Mouse (Mus musculus): Measurements from ENCODE around the gene Rabgap1l. TPM values are rescaled to one million over a fixed set of nuclear protein-coding genes. Genes with fewer than 3 reads are reported as not detected.

Gene Rabgap1l
- total RNA-seq, 2 experiments from 2014 or later: 28.0 to 34.7 TPM

DNA sequence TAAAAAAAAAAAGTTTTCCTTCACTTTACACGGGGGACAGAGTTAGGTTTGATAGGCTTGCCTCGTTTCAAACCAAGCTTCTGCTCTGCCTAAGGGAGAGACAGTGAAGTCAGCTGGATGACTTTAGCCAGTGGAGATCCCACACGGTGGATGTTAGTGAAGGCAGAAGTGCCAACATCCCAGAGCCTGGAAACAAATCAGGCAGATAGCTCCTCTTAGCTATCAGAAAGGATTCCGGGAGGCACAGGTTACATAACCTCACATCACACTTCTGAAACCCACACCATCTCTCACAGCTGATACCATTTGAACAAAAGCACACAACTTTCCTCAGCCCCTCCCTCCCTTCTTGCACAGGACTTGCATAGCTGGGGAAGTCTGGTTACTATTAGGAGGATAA lies 542.2 kb downstream of the Rabgap1l start:
- DNase-seq (ENCODE audit: low spot score in 2 of 2): no peak

DNA sequence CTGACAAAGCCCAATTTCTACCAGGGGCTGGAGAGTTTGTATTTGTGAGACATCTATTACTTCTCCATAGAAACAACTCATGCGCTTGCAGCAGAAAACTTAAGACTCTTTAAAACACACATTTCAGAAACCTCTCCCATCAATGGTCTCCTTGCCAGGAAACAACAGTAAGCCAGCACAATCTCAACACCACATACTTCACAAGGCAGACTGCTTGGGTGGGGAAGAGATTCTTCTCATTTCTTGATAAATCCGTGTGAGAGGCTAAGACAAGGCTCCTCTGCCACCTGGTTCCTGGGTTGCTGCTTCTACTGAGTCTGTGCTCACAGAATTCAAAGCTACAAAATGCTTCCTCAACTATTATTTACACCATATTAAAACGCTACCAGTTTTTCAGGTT lies 543.2 kb downstream of the Rabgap1l start:
- DNase-seq (ENCODE audit: low spot score in 2 of 2): no peak

DNA sequence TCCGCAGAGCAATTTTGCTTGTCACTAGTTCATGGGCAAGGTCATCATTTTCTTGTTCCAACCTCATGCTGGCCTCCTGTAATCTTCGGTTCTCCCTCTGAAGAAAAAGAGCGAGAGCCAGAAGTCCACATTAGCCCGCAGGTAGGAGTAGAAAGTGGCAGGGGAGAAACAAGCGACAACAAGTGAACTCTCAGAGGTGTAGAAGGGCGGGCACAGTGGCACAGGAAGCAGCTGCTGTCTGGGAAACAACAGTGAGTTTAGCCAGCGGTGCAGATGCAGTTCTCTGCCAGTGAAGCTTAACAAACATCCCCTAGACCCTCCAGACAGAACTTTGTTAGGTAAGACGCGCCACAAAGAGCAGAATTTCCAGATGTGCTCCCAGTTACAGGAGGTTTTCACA lies 545.5 kb downstream of the Rabgap1l start:
- no peak for DNase-seq (ENCODE audit: low spot score in 2 of 2)

DNA sequence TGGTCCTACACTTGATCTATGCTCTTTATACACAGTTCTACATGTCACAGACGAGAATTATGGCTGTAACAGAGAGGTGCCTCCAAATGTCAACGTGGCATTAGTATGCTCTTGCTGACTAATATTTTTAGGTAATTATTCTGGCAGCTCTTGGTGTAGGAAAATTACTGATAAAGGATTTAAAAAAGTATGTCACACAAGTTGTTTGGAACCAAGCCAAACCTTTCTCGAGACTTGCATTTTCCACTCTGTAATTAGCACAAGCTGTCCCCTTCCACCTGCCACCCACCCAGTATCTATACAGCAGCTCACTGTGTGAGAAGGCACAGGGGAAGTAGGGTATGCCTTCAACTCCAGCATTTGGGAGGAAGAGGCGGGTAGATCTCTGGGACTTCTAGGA lies 546.2 kb downstream of the Rabgap1l start:
- no peak for DNase-seq (ENCODE audit: low spot score in 2 of 2)

DNA sequence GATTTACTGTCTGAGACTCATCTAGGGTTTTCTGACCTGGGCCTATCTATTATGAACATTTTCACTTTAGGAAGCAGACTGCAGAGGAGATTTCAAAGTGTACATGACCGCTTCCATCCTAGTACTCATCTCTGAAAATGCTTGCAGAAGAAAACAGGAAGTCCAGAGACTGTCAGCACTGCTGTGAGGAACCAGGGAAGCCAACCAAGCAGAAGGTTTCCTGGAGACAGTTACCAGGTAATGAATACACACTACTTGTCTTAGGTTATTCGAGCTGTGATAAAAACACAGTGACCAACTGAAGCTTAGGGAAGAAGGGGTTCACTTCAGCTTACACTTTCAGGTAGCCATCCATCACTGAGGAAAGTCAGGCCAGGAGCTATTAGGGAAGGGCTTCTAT lies 547.1 kb downstream of the Rabgap1l start:
- no peak for DNase-seq (ENCODE audit: low spot score in 2 of 2)

DNA sequence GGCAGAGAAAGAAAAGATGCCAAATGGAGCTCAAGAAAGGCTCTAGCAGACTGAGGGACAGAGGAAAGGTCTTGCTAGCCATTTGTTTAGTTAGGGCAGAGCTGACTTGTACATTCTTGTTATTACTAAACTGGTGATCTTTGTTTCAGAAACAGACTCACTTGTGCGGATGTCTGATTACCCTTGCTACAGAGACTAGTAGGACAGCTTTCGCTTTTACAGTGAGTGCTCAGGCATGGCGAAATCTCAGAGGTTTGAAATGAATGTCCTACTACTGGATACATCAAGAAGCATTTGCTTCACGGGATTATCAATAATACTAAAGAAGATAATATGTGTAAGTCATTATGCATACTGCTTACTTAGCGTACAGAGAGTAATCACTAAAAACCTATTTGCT lies 548.3 kb downstream of the Rabgap1l start:
- DNase-seq (ENCODE audit: low spot score in 2 of 2): no peak

DNA sequence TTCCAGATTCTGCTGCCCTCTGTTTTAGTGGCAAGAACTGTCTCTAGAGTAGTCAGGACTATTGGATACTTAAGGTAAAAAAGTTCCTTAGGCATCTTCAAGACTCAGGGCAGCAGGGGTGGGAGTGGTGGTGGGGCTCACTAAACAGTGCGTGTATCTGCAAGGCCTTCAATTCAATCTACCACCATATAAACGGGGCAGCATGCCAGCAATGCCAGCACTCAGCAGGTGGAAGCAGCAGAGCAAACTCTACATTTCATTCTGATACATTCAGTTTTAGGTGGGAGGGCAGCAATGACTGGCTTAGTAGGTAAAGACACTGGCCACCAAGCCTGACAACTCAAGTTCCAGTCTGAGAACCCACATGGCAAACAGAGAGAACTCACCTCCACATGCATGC lies 552.9 kb downstream of the Rabgap1l start:
- DNase-seq (ENCODE audit: low spot score in 2 of 2): no peak

DNA sequence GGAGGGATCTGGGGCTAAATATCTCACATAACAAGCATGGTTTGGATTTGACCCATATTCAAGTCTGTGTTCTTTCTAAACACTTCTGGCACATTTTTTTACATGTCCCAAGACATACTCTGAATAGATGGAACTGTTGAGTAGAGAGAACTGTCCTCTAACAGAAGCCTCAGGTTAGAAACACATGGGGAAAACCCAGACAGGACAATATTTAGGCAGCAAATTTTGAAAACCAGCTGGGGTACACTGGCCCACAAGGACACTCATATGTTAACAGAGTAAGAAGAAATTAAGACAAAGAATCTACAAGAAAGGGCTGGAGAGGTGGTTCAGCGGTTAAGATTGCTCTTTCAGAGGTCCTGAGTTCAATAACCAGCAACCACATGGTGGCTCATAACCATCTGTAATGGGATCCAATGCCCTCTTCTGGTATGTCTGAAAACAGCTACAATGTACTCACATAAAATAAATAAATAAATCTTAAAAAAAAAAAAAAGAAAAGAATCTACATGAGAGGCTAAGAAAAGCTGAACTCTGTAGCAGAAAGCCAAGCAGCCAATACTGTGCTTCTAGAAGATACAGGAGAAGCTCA lies 554.1 kb downstream of the Rabgap1l start:
- no peak for DNase-seq (ENCODE audit: low spot score in 2 of 2)

DNA sequence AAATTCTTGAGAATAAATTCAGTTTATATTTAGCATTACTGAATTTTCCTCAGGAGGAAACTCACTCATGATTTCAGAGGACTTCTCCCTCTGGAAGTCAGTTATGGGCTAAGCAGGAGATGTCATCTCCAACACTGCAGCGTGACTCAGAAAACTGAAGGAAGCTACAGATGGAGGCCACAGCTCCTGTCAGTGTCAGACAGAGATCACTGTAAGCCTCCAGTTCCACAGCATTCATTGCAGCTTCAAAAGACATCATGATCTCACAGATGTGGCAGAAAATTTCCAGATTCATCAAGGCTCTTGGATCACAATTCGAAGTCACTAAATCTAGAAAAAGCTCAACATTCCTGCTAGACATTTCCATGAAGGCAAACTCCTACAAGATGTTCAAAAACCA lies 555.0 kb downstream of the Rabgap1l start:
- DNase-seq (ENCODE audit: low spot score in 2 of 2): no peak

DNA sequence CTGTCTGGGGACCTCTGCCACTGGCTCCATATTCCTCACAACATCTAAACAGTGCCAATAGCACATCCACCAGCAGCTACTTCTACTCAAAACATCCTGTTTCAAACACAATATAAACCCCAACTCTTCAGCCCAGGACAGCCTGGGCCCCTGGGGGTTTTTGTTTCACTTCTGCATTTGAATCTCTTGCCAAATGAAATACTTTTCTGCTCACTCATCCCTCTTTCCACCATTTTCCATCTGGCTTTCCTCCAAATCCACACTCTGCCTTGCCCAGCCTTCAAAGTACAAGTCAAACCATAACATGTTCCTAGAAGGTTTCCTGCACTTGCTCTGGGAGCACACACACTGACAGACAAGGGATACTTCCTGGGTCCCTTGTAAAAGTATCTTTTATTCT lies 559.1 kb downstream of the Rabgap1l start:
- DNase-seq (ENCODE audit: low spot score in 2 of 2): no peak

DNA sequence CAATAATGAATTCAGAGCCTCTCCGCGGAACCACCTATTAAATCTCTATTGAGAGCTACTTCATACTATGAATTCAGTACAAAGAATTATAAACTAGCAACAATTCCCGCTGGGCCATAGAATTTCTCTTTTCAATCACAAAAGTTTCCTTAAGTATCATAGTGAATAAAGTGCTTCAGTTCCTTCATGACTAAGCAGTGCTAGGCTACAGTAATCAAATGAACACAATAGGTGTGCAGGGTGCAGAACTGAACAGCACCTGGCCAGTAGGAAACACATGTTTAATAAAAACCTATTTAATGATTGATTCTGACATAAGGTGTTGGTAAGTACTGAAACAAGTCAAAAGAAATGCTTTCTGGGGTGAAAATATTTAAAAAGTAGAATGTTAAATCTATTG lies 560.9 kb downstream of the Rabgap1l start:
- no peak for DNase-seq (ENCODE audit: low spot score in 2 of 2)

DNA sequence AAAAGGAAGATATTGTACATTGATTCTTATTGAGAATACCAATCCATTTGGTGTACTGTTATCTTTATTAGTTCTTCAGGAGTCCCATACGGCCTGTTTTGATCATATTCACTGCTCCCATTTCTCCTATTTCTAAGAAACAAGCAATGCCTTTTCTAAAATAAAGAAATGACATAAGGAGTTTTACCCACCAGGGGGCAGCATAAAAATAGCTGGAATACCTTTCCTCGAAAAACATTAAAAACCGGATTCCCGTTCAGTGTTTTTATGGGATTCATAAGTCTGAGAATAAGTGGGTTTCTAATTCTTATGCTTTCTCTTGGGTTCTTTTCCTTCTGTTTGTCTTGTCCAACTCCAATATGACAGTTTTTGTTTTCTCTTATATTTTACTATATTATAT lies 562.0 kb downstream of the Rabgap1l start:
- DNase-seq (ENCODE audit: low spot score in 2 of 2): no peak

DNA sequence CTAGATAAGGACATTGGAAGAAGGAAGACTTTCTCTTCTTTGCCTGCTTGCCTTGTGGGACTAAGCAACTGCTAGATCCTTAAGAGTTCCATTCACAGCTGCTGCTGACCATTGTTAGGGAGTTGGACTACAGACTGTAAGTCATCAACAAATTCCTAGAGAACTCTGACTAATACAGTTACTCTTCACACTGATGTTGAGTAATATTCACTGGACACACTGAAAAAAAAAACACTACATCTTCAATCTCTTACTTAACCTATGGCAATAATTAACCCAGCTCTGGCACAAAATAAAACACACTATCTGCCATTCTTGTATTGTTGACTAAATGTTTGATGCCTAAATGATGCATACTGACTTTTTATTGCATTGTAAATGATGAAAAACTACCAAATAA lies 565.2 kb downstream of the Rabgap1l start:
- no peak for DNase-seq (ENCODE audit: low spot score in 2 of 2)

DNA sequence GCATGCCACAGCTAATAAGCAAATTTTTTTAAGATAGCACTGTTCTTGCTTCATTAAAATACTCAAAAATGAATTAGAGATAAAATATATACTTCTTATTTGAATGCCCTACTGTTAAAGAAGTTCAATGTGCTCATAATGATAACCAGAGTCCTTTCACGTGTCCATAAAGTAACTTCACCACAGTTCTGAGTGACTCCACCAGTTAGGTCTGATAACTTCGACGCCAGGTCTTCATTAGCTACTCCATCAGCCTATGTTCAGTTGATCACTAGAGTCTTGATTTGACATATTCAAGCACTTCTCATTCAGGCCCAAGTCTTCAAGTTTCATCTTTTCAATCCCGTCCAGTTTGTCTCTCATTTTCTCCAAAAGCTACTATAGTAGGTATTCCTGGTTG lies 565.8 kb downstream of the Rabgap1l start:
- DNase-seq (ENCODE audit: low spot score in 2 of 2): no peak

DNA sequence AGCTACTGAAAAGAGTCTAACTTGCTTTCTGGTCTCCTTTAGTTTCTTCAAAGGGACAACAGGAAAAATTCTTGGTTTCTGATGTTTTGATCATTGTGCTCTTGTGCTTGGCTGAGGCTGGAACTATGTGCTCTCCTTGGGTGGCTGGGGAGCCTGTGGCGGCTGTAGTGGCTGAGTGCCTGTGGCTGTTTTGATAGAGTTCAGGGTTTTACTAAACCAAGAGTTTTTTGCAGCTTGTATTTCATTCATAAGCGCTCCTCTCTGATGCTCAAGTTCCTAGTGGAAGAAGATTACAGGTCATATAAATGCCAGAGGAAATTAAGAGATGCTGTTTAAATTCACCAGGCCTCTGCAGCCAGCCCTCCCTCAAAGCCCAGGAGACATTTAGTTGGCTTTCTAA lies 568.9 kb downstream of the Rabgap1l start:
- no peak for DNase-seq (ENCODE audit: low spot score in 2 of 2)

DNA sequence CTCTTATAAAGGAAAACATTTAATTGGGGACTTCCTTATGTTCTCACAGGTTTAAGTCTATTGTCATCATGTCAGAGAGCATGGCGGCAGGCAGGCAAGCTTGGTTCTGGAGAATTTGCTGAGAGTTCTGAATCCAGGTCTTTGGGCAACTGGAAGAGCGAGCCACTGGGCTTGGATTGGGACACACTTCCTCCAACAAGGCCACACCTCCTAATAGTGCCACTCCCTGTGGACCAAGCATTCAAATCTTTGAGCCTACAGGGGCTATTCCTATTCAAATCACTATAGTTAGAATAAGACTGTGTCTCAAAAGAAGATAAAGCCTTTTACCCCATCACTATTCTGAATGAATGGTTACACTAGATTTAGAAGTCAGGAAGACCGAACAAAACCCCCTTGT lies 575.1 kb downstream of the Rabgap1l start:
- no peak for DNase-seq (ENCODE audit: low spot score in 2 of 2)

DNA sequence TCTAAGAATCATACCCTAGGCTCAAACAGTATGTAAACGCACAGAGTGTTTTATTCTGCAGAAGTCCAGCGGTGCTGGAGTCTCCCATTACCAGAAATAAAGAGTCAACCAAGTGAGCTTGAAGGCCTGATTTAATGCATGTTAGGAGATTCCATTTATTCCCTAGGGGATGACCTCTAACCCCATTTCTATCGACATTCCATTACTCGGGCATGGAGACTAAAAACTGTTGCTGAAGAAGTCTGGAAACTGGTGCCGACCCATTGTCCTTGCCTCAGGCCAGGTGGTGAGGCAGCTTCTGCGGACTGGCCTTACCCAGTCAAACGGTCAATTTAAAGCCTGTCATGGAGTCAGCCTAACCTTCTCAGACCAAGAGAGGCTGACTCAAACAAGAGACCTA lies 578.8 kb downstream of the Rabgap1l start:
- no peak for DNase-seq (ENCODE audit: low spot score in 2 of 2)

DNA sequence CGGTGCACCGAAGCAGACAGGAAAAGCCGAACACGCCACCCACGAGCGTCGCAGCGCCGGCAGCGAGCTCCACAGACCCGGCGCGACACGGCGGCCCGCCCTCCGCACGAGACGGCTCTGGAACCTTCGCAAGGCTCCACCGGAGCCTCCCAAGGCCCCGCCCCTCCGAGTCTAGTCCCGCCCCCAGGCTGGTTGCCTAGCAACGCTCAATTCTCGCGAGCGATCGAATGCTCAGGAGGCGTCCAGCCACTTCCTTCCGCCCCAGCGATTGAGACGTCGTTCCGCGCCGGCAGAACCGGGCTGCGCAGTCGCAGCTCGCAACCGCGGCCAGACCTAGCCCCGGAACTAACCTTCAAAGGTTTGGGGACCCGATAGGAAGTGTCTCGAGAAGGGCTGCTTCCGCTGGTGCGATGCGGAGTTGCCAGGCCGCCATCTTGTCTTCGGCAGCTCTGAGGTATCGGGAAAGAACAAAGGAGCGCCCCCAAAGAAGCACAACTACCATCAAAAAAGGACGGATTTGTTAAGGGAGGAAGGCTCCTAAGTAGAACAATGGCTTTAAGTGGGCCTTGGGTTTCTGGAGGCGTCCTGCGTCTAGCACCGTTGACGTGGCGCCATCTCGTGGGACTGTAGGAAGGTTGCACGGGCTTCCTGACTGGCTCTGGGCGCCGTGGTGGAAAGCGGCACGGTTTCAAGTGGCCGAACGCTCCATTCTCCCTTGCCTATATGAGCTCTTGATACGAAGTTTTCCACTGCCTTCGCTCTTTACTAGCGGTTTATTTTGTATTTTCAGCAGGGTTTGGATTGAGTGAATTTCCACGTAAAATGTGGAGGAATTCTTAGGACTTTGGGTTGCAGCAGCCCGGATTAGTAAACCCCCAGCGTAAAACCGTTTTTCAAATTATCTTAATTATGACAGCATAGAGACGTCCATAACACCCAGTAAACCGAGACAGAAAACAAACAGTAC lies 580.0 kb downstream of the Rabgap1l start, which contains the start of gene Cacybp:
Gene Cacybp (minus strand): TSS at position 173 of the 967 bp plus-strand sequence.
- DNase-seq (ENCODE audit: low spot score in 2 of 2): peak; percentile 100

DNA sequence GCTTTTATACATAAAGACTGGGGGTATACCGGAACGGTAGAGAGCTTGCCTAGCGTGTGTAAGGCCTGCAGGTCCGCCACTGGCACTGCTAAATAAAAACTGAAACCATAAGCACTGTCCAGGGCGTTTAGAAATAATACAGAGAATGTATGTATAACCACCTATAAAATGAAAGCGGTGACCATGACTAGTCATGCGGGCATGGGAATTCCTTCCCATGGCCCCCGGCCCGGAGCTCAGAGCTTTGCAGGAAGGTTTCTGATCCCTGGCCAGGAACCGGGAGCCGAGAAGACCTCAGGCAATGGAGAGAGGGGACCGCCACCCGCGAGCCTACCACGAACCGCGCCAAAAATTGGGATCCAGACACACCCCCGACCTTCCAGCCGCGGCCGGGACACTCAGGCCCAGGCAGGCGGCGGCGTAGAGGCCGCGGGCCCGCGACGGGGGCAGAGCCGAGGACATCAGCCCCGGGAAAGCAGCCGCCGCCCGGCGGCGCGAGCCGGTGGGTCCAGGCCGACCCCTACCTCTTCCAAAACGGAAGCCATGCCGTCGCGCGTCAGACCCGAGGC lies 580.8 kb downstream of the Rabgap1l start:
- DNase-seq (ENCODE audit: low spot score in 2 of 2): peak in 1 of 2 experiments; percentile 22

DNA sequence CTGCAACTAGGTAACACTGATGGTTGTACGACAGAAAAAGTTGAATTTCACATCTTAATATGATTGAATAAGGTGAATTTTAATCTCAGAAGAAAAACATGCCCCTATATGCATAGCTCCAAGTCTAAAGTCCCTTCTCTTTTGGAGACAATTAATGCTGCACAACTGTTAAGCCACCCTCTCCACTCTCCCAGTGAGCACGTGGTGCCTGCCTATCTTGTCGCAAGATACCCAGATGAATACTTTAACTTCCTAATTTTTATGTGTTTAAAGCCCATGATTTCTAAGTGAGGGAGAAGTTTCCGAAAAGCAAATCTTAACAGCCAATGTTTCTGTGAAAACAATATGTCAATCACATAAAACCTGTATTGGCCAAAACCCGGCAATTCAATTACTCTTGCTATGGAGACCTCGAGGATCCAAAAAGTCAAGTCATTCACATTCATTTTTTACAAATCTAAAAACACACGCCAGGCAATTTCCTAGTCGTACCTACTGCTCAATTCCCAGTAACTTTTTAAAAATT lies 581.4 kb downstream of the Rabgap1l start:
- no peak for DNase-seq (ENCODE audit: low spot score in 2 of 2)

DNA sequence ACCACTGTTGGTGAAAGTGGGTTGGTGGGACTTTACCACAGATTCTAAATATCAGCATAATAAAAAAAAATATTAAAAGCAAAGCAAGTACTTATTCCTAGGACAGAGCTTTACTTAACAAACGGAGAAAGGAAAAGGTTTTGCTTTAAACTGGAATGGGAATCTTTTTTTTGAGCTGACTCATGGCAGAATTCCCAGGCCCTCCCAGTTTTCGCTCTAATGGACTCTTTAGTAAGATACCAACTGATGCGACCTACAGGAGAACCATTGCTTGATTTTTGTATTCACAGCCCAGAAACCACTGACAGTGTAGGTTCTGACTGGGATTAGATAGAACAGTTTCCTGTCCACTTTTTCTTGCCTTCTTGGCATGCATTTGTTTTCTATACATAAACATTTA lies 582.4 kb downstream of the Rabgap1l start:
- no peak for DNase-seq (ENCODE audit: low spot score in 2 of 2)

DNA sequence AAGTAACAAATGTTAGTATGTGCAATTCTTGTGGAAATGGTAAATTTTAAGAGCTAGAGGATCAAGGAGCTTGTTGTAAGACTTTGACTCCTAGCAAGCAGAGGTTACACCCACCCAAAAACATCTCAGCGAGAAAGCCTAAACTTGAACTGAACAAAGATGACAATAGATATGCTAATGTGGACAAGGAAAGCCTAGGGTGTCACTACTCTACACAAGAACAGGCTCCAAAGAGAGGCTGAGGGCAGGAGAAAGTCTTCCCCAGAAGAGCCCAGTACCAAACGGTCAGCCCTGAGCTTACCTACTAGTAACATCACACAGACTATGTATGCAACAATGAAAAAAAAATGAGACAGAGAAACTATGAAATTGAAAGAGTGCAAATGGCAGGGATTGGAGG lies 583.2 kb downstream of the Rabgap1l start:
- no peak for DNase-seq (ENCODE audit: low spot score in 2 of 2)
